Mouse (Mus musculus) liver, embryonic 11.5 days (tissue): ENCODE measurements around the gene Nap1l5. TPM values are rescaled to one million over a fixed set of nuclear protein-coding genes. Genes with fewer than 3 reads are reported as not detected.

Source experiments
- ATAC-seq: fragments of 200-750 bp; cut with Nextera tagmentation; replicated peaks from 2 replicates; pipeline ENCODE4 v1.8.0; 2017; ENCODE audit warnings: moderate number of reproducible peaks, mild to moderate bottlenecking, moderate TSS enrichment, moderate library complexity; ENCODE audit not compliant: low FRiP score
- DNase-seq: peaks from one replicate; pipeline ENCODE4 v3.0.0-alpha.2; 2017; ENCODE audit warnings: low spot score
- H3K27ac ChIP-seq: fragments of 300-500 bp; sonication (generic); 2 replicates; pipeline ENCODE4 v1.5.1; 2014; ENCODE audit warnings: mild to moderate bottlenecking, low read depth, low read length, control low read depth
- H3K27me3 ChIP-seq: fragments of 300-500 bp; sonication (generic); replicated peaks from 2 replicates; pipeline ENCODE4 v1.6.1; 2014; ENCODE audit warnings: low read length, mixed read lengths; ENCODE audit not compliant: control insufficient read depth, insufficient read depth
- H3K36me3 ChIP-seq: fragments of 300-500 bp; sonication (generic); 2 replicates; pipeline ENCODE4 v1.6.1; 2014; ENCODE audit warnings: mild to moderate bottlenecking, low read length, moderate library complexity, mixed read lengths; ENCODE audit not compliant: control insufficient read depth, insufficient read depth
- H3K4me1 ChIP-seq: fragments of 300-500 bp; sonication (generic); replicated peaks from 2 replicates; pipeline ENCODE4 v1.6.1; 2014; ENCODE audit warnings: low read length, mixed read lengths; ENCODE audit not compliant: control insufficient read depth, insufficient read depth
- H3K4me2 ChIP-seq: fragments of 300-500 bp; sonication (generic); 2 replicates; pipeline ENCODE4 v1.6.1; 2014; ENCODE audit warnings: mild to moderate bottlenecking, control low read depth, moderate library complexity
- H3K4me3 ChIP-seq: fragments of 300-500 bp; sonication (generic); 2 replicates; pipeline ENCODE4 v1.5.1; 2014; ENCODE audit warnings: low read depth, low read length, control low read depth
- H3K9ac ChIP-seq: fragments of 300-500 bp; sonication (generic); 2 replicates; pipeline ENCODE4 v1.6.1; 2014; ENCODE audit warnings: low read depth, low read length, control low read depth
- H3K9me3 ChIP-seq: fragments of 300-500 bp; sonication (generic); 2 replicates; pipeline ENCODE4 v1.6.1; 2016; ENCODE audit warnings: low read length, inconsistent platforms, mixed read lengths; ENCODE audit not compliant: control insufficient read depth
- WGBS: fragments of 180-500 bp; shearing (Covaris S2); extraction: QIAGEN DNeasy Blood & Tissue Kit; methylation state at CpG from one replicate; pipeline ENCODE4 v1.1.7; 2014; 5-methylcytosine and 5-hydroxymethylcytosine counted together
- polyA plus RNA-seq: library from polyadenylated mRNA; unstranded; fragments of >200 nt; fragmentation: Nextera tagmentation; extraction: Ambion mirVana; gene quantifications from 2 replicates; pipeline ENCODE4 v1.2.1, GENCODE M21; 2014

Gene Nap1l5
- 0.77 and 1.0 TPM in 2 replicates for polyA plus RNA-seq

- H3K9ac ChIP-seq, result no peak within 1 kb of the TSS
- DNase-seq (peak; percentile 38), ATAC-seq (no peak; the same call in 1 of the 2 replicates)
- no peaks in the 10 kb centered on the region for H3K36me3 ChIP-seq
- no peaks in the 10 kb centered on the region for H3K4me1 ChIP-seq
- peak within 1 kb of the TSS; percentile 32 for H3K4me3 ChIP-seq
- H3K27me3 ChIP-seq, result peaks cover 4% of the 10 kb centered on the region; the same call in 1 of the 2 replicates
- H3K9me3 ChIP-seq, result no peaks in the 10 kb centered on the region
- peak within 1 kb of the TSS; percentile 60 for H3K4me2 ChIP-seq
- WGBS, result 44% methylated on average over 34 of the region's 34 CpGs
- no peak within 1 kb of the TSS for H3K27ac ChIP-seq
Observed at GRCm38 (mm10) chr6:58906852-58907261, at the start of gene Nap1l5. Gene Nap1l5, minus strand, starts transcription at chr6:58907076.

GRCm38 (mm10) chr6:58951128-58951992 is 44.5 kb upstream of the Nap1l5 start:
- no peak for ATAC-seq
- 43% methylated on average over 2 of the region's 2 CpGs for WGBS
- no peak for DNase-seq

GRCm38 (mm10) chr6:58950410-58950809 is 43.5 kb upstream of the Nap1l5 start:
- Histone ChIP-seq H3K36me3 (no peaks in the 10 kb centered on the region), H3K27me3 (no peaks in the 10 kb centered on the region), H3K4me2 (no peak overlapping the region), H3K4me1 (no peaks in the 10 kb centered on the region), H3K9me3 (no peaks in the 10 kb centered on the region), H3K27ac (no peak overlapping the region), H3K9ac (no peak overlapping the region), H3K4me3 (no peak overlapping the region)
- 91% methylated on average over 1 of the region's 1 CpGs for WGBS
- ATAC-seq (no peak), DNase-seq (no peak)

More at GRCm38 (mm10) chr6:58951128-58951992, 44.5 kb upstream of the Nap1l5 start:
- Histone ChIP-seq H3K36me3 (no peaks in the 10 kb centered on the region), H3K27ac (no peak overlapping the region), H3K4me2 (no peak overlapping the region), H3K27me3 (no peaks in the 10 kb centered on the region), H3K9ac (no peak overlapping the region), H3K4me1 (no peaks in the 10 kb centered on the region), H3K4me3 (no peak overlapping the region), H3K9me3 (no peaks in the 10 kb centered on the region)

DNA sequence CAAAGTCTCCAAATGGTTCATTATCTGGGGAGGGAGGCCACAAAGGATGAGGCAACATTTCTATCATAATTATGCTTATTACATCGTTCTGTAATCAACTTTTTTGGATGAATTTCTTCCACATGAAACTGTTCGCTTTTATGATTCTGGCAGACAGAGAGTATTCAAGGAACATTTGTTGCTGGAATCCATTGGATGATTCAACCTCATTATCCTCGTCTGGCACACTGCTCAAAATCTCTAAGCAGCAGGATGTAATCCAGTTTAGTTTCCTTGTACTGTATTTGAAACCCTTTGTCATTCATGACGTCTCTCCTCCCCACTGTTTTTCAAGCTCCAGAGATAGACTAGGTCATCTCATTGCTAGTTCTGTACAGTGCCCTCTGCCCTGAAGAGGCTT is 40.0 kb upstream of the Nap1l5 start:
- Histone ChIP-seq H3K9ac (no peak overlapping the region), H3K36me3 (no peaks in the 10 kb centered on the region), H3K4me1 (no peaks in the 10 kb centered on the region), H3K9me3 (no peaks in the 10 kb centered on the region), H3K4me2 (no peak overlapping the region), H3K27me3 (no peaks in the 10 kb centered on the region), H3K27ac (no peak overlapping the region), H3K4me3 (no peak overlapping the region)
- DNase-seq, result no peak
- ATAC-seq, result no peak
- 74% methylated on average over 4 of the region's 4 CpGs for WGBS

- no peak overlapping the region for H3K4me2 ChIP-seq
- WGBS, result 63% methylated on average over 2 of the region's 2 CpGs
- no peaks in the 10 kb centered on the region for H3K27me3 ChIP-seq
Observed at GRCm38 (mm10) chr6:58946246-58946645, 39.4 kb upstream of the Nap1l5 start.

GRCm38 (mm10) chr6:58943958-58944357 is 37.1 kb upstream of the Nap1l5 start:
- ATAC-seq, result no peak
- no peaks in the 10 kb centered on the region for H3K27me3 ChIP-seq
- H3K36me3 ChIP-seq, result no peaks in the 10 kb centered on the region
- no peak overlapping the region for H3K9ac ChIP-seq
- WGBS, result 35% methylated on average over 3 of the region's 3 CpGs
- H3K4me1 ChIP-seq, result no peaks in the 10 kb centered on the region
- no peak for DNase-seq
- H3K27ac ChIP-seq, result no peak overlapping the region
- no peak overlapping the region for H3K4me2 ChIP-seq
- no peaks in the 10 kb centered on the region for H3K9me3 ChIP-seq
- no peak overlapping the region for H3K4me3 ChIP-seq

More at GRCm38 (mm10) chr6:58946246-58946645, 39.4 kb upstream of the Nap1l5 start:
- H3K9ac ChIP-seq, result no peak overlapping the region
- no peaks in the 10 kb centered on the region for H3K9me3 ChIP-seq
- H3K4me1 ChIP-seq, result no peaks in the 10 kb centered on the region
- no peak overlapping the region for H3K4me3 ChIP-seq
- ATAC-seq (no peak), DNase-seq (no peak)
- H3K36me3 ChIP-seq, result no peaks in the 10 kb centered on the region
- no peak overlapping the region for H3K27ac ChIP-seq

- no peak overlapping the region for H3K4me2 ChIP-seq
- H3K27ac ChIP-seq, result no peak overlapping the region
- DNase-seq, result no peak
- H3K9ac ChIP-seq, result no peak overlapping the region
- no peaks in the 10 kb centered on the region for H3K27me3 ChIP-seq
- no peaks in the 10 kb centered on the region for H3K4me1 ChIP-seq
- ATAC-seq, result no peak
- no peaks in the 10 kb centered on the region for H3K9me3 ChIP-seq
- H3K36me3 ChIP-seq, result no peaks in the 10 kb centered on the region
- H3K4me3 ChIP-seq, result no peak overlapping the region
- 87% methylated on average over 2 of the region's 2 CpGs for WGBS
Observed at GRCm38 (mm10) chr6:58942276-58942675, 35.4 kb upstream of the Nap1l5 start.

DNA sequence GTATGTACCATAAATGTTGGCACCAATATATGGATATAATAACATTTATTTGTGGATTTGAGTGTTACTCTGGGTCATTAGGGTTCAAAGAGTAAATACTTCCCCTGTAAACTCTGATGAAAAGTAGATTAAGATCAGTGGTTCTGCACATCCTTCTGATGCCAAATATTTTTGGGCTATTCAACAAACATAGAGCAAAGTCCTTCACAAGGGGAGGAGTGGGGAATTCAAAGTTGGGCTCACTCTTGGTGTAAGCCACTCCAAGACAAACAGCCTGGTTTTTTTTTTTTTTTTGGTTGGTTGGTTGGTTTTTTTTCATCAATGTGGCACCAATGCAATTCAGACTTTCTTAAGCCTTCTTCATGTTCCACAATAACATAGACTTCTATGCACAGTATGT is 30.9 kb upstream of the Nap1l5 start:
- Histone ChIP-seq H3K36me3 (no peaks in the 10 kb centered on the region), H3K4me1 (no peaks in the 10 kb centered on the region), H3K27me3 (no peaks in the 10 kb centered on the region), H3K4me2 (no peak overlapping the region), H3K4me3 (no peak overlapping the region), H3K9me3 (no peaks in the 10 kb centered on the region), H3K9ac (no peak overlapping the region), H3K27ac (no peak overlapping the region)
- DNase-seq, result no peak
- no peak for ATAC-seq

GRCm38 (mm10) chr6:58934144-58934543 is 27.3 kb upstream of the Nap1l5 start:
- no peaks in the 10 kb centered on the region for H3K9me3 ChIP-seq
- no peaks in the 10 kb centered on the region for H3K4me1 ChIP-seq
- no peak overlapping the region for H3K9ac ChIP-seq
- no peak for ATAC-seq
- no peak overlapping the region for H3K4me3 ChIP-seq
- 79% methylated on average over 4 of the region's 4 CpGs for WGBS
- no peaks in the 10 kb centered on the region for H3K36me3 ChIP-seq
- no peak overlapping the region for H3K4me2 ChIP-seq
- DNase-seq, result no peak
- no peaks in the 10 kb centered on the region for H3K27me3 ChIP-seq
- H3K27ac ChIP-seq, result no peak overlapping the region
